11 mouse cellular contexts compared by ENCODE assay signal in the genomic region with DNA sequence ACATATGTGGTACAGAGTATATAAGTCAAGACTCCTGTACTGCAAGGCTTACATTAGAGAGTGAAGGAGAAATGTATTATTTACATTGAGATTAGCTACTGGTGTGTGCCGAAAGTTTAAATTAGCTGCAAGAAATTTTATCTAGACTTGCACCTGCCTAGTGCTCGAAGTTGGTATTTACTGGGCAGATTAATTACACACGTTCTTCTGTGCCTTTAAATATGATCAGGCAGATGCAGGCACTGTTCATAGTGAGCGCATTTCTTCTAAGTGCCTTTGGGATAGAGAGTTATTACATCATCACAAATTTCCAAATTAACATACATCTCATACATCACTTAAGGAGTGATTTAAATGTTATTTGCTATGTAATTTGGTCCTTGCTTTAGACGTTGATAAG. TPM values are rescaled to one million over a fixed set of nuclear protein-coding genes. Genes with fewer than 3 reads are reported as not detected.
"Had no signal": no experiment of that assay in that cellular context is flagged by ENCODE, and none has a peak within 500 bp of the region (broad histone marks: within the 10 kb centered on the region; RNA-seq: fewer than 3 reads in every experiment).

No protein-coding gene starts in this region.

- H3K4me1 ChIP-seq: embryonic facial prominence, embryonic 12.5 days; embryonic facial prominence, embryonic 13.5 days; embryonic facial prominence, embryonic 15.5 days; forebrain, embryonic 10.5 days; forebrain, embryonic 12.5 days; forebrain, embryonic 13.5 days; forebrain, embryonic 15.5 days had no signal

- H3K4me3 ChIP-seq: embryonic facial prominence, embryonic 12.5 days; embryonic facial prominence, embryonic 13.5 days; embryonic facial prominence, embryonic 15.5 days; erythroblast, embryonic 14.5 days; forebrain, embryonic 10.5 days; forebrain, embryonic 12.5 days; forebrain, embryonic 13.5 days; forebrain, embryonic 15.5 days; gastrocnemius, adult 2 months; heart, adult 2 months had no signal

- H3K9me3 ChIP-seq: embryonic facial prominence, embryonic 12.5 days; embryonic facial prominence, embryonic 13.5 days; embryonic facial prominence, embryonic 15.5 days; forebrain, embryonic 10.5 days; forebrain, embryonic 12.5 days; forebrain, embryonic 13.5 days; forebrain, embryonic 15.5 days had no signal

- H3K4me2 ChIP-seq: embryonic facial prominence, embryonic 12.5 days; embryonic facial prominence, embryonic 13.5 days; embryonic facial prominence, embryonic 15.5 days; forebrain, embryonic 12.5 days; forebrain, embryonic 13.5 days; forebrain, embryonic 15.5 days had no signal

- H3K27me3 ChIP-seq: embryonic facial prominence, embryonic 12.5 days; embryonic facial prominence, embryonic 13.5 days; embryonic facial prominence, embryonic 15.5 days; forebrain, embryonic 12.5 days; forebrain, embryonic 13.5 days; forebrain, embryonic 15.5 days had no signal

- H3K36me3 ChIP-seq: embryonic facial prominence, embryonic 12.5 days; embryonic facial prominence, embryonic 13.5 days; embryonic facial prominence, embryonic 15.5 days; forebrain, embryonic 10.5 days; forebrain, embryonic 12.5 days; forebrain, embryonic 15.5 days had no signal

- H3K27ac ChIP-seq: embryonic facial prominence, embryonic 12.5 days; embryonic facial prominence, embryonic 13.5 days; embryonic facial prominence, embryonic 15.5 days; forebrain, embryonic 10.5 days; forebrain, embryonic 12.5 days; forebrain, embryonic 13.5 days; forebrain, embryonic 15.5 days; gastrocnemius, adult 2 months; heart, adult 2 months had no signal

- DNase-seq: gastrocnemius, adult 2 months had no signal

- H3K9ac ChIP-seq: embryonic facial prominence, embryonic 12.5 days; embryonic facial prominence, embryonic 13.5 days; embryonic facial prominence, embryonic 15.5 days; forebrain, embryonic 12.5 days; forebrain, embryonic 13.5 days; forebrain, embryonic 15.5 days; forebrain, postnatal 0 days had no signal

RNA-seq across cellular contexts. Expression of gene Alg6, which starts 50.8 kb away (rescaled TPM):
- polyA plus RNA-seq: erythroblast, embryonic 14.5 days had no signal
